Mouse (Mus musculus) embryo, embryonic 10.5 days (tissue): ENCODE measurements at regions not wholly inside any gene's neighbourhood (a gene's known extent, or its start where the extent isn't known, plus 50 kb on each side); places are given as distances from the start of the nearest gene placed in this dataset.
A peak's percentile ranks its signal among the peaks of the same experiment; 100 is the strongest.

ENCODE experiments used
- DNase-seq: peaks from one replicate; pipeline ENCODE4 v3.0.0-alpha.2; 2015; ENCODE audit warnings: low spot score

DNA sequence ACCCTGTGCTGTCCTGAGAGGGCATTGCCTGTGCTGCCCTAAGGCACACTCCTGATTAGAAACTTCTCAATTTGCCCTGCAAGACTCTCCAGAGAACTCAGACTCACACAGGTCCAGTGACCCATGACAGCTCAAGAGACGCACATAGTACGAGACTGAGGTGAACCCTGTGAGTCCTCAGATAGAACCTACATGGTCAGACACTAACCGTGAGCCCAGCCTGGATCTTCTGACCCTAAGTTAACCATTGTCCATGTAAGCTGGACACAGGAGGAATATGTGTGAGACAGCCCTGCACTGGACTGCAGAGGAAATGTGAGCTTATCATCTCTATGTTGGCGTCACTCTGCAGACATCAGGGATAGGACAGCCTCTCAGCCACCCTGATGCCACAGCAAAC, 91.4 kb upstream of the Selenok start:
- DNase-seq: no peak

GRCm38 (mm10) chr14:29877671-29878422, 90.3 kb upstream of the Selenok start:
- peak; percentile 9 for DNase-seq

GRCm38 (mm10) chr14:29878423-29878800, 89.7 kb upstream of the Selenok start:
- no peak for DNase-seq

GRCm38 (mm10) chr14:29879283-29879682, 88.8 kb upstream of the Selenok start:
- no peak for DNase-seq

DNA sequence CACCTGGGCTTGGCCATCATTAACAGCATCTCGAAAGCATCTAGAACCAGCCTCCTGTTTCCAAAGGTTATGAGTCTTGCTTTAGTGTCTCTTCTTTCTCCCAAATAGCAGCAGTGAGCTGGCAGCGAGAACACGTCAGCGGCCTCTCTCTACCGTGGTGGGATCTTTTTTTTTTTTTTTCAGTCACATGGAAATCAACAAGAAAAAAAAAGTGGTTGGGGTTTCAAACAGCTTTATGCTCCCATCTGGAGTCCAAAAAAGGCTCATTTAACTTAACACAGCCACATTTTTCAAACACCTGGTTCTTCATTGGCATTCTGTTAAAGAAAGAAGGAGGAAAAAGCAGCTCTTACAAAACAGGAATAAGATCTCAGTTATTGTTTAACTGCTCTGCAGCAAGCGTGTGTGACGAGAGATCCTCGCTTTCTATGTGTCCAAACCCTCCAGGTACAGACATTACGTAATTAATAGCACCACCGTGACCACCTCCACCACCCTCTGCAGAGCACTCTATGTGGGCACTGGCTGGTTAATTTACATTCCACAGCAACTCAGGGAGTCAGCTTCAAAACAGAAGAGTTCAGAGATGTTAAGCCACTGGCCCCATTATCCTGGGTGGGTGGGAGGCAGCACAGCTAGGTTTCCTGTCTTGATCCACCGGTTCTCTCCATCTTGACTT, 85.3 kb upstream of the Selenok start:
- no peak for DNase-seq

- DNase-seq: no peak
Observed at GRCm38 (mm10) chr14:29895332-29895988, 72.6 kb upstream of the Selenok start.

DNA sequence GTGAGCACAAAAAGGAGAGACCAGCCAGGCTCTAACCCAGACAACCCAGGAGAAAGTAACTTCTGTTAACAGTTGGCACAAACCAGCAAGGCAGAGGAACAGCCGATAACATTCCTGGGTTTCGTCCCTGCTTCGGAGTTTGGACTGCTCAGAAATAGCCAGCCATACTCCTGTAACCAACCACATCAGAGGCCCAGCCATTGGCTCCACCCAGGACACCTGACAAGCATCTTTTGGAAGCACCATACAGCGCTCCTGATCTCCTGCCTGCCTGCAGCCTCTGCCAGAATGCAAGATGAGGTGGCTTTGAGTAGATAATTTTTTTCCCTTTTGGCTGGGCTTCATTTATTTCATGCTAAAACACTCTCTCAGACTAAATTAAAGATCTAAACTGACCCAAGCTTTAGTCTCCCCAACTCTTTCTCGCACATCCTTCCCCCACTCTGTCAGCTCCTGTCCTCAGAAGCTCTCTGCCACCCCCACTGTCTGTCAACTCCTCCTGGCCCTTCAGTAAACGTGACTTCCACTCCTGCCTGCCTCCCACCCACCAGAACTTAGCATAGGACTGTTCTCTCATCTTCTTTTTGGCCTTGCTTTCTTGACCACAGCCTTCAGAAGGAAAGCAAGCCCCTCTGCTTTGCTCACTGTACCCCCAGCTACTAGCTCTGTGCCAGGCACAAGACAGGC, 72.0 kb upstream of the Selenok start:
- no peak for DNase-seq

- DNase-seq: no peak
Observed at GRCm38 (mm10) chr14:29900931-29901330, 67.2 kb upstream of the Selenok start.

DNA sequence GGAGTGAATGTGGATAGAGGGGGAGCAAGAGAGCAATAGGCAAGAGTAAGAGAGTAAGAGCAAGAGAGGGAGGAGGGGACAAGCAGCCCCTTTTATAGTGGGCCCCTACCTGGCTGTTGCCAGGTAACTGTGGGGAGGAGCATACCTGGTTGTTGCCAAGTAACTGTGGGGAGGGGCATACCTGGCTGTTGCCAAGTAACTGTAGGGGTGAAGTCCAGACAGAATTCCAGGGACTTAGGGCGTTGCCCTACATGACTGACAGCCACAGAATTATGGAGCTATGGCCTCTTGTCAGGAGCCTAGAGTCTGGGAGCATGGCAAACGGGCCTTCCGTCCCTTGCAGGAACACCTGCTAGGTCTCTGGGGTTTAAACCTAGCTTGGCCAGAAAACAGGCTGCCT, 64.5 kb upstream of the Selenok start:
- no peak for DNase-seq

DNA sequence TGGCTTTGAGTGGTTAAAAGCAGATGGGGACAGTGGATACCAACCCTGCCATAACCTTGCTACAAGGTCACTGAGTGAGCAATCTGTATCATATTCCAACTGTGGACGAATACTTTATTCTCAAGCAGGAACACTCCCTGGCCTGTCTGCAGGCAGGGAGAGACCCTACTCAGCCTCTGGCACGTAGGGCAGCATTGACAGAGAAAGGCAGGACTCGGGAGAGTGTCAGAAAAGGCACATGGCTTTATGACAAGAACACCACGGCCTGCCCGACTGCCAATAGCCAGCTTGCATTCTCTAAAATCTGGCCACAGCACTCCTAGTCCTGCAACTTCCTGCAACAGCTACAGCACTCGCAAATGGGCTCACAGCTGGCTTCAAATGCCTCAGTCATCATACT, 63.3 kb upstream of the Selenok start:
- DNase-seq: no peak

DNA sequence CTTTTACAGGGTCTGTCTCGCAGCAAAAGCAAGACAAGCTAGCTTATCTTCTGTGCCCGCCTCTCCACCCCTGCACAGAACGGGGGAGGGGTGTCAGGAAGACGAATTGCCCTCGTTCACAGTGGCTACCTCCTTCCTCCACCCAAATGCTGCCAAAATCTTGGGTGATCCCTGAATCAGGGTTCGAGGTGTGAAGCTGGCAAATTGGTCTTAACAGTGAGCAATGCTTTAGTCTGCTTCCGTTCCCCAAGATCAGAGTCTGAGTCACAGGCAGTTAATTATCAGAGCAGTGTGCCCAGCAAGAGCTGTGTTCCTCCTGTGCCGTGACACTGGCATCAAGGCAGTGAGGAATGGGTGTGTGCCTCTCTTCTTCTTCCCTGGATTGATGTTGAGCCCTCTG, 58.4 kb upstream of the Selenok start:
- DNase-seq: no peak
